Mouse (Mus musculus) cerebellum, postnatal 25 days (tissue): ENCODE results near the gene Mff.

ENCODE experiments used
- DNase-seq, 2 experiments: peaks; one replicate each; pipeline ENCODE4 v3.0.0; 2021; ENCODE audit warnings: mixed read lengths in 2 of 2

Gene Mff

GRCm38 (mm10) chr1:82724339-82725025 is at the start of gene Mff:
Mff (plus strand) TSS chr1:82724890.
- peak; percentile 96 to 97 for DNase-seq

GRCm38 (mm10) chr1:82686328-82686727 is 38.4 kb upstream of the Mff start:
- DNase-seq, result no peak

GRCm38 (mm10) chr1:82686866-82687265 is 37.8 kb upstream of the Mff start:
- no peak for DNase-seq

- DNase-seq, result no peak
These were observed 36.8 kb upstream of the Mff start for GRCm38 (mm10) chr1:82687931-82688330.

GRCm38 (mm10) chr1:82695915-82696314 is 28.8 kb upstream of the Mff start:
- no peak for DNase-seq

- DNase-seq, result no peak
These were observed 6.7 kb upstream of the Mff start for GRCm38 (mm10) chr1:82717816-82718512.

- DNase-seq, result peak in 1 of 2 experiments; percentile 29
These were observed 560 bp downstream of the Mff start for GRCm38 (mm10) chr1:82725026-82725874.

GRCm38 (mm10) chr1:82725875-82726185 is 1.1 kb downstream of the Mff start:
- DNase-seq, result no peak

GRCm38 (mm10) chr1:82726482-82726881 is 1.8 kb downstream of the Mff start:
- DNase-seq, result no peak

GRCm38 (mm10) chr1:82733357-82733756 is 8.7 kb downstream of the Mff start:
- no peak for DNase-seq

GRCm38 (mm10) chr1:82738066-82738465 is 13.4 kb downstream of the Mff start:
- DNase-seq, result no peak

- DNase-seq, result no peak
These were observed 16.8 kb downstream of the Mff start for GRCm38 (mm10) chr1:82741539-82741938.

GRCm38 (mm10) chr1:82743962-82744361 is 19.3 kb downstream of the Mff start:
- no peak for DNase-seq

- DNase-seq, result no peak
These were observed 21.7 kb downstream of the Mff start for GRCm38 (mm10) chr1:82746408-82746807.

- no peak for DNase-seq
These were observed 23.2 kb downstream of the Mff start for GRCm38 (mm10) chr1:82747714-82748452.

GRCm38 (mm10) chr1:82759520-82759919 is 34.8 kb downstream of the Mff start:
- no peak for DNase-seq

- DNase-seq, result no peak
These were observed 36.9 kb downstream of the Mff start for GRCm38 (mm10) chr1:82761454-82762169.

GRCm38 (mm10) chr1:82762274-82762673 is 37.6 kb downstream of the Mff start:
- DNase-seq, result no peak

- DNase-seq, result no peak
These were observed 41.5 kb downstream of the Mff start for GRCm38 (mm10) chr1:82766227-82766626.

- DNase-seq, result no peak
These were observed 42.0 kb downstream of the Mff start for GRCm38 (mm10) chr1:82766641-82767040.

GRCm38 (mm10) chr1:82768269-82768668 is 43.6 kb downstream of the Mff start, which contains the start of gene Tm4sf20:
Tm4sf20 (minus strand) TSS chr1:82768461.
- DNase-seq, result no peak

- no peak for DNase-seq
These were observed 46.4 kb downstream of the Mff start, which contains the start of gene Gm47791 for GRCm38 (mm10) chr1:82771022-82771586. Gm47791 (minus strand) TSS chr1:82771243.
